Mouse (Mus musculus): Measurements from ENCODE around the gene Pacs2.

GRCm38 (mm10) chr12:112999569-113000293 is 14.6 kb upstream of the Pacs2 start:
- TF ChIP-seq TAL1 (IDR thresholded peaks at IDR 0.05; ENCODE audit: low read length), result no peak
- TF ChIP-seq GATA1 (IDR thresholded peaks at IDR 0.05; ENCODE audit: low read length), result no peak

Data from erythroblast, embryonic 14.5 days (primary cell).